Mouse (Mus musculus): ENCODE data around the gene Pecr. TPM values are rescaled to one million over a fixed set of nuclear protein-coding genes. Genes with fewer than 3 reads are reported as not detected.
"Not testable (repeated sequence)": the region's sequence is repeated elsewhere in the genome, so short reads cannot be mapped to it uniquely, and the experiment has no call there.

Gene Pecr
- polyA plus RNA-seq, 1 experiment from 2014 or later = 35.8 TPM

- H3K9me3 ChIP-seq = no peaks in the 10 kb centered on the region
- H3K4me2 ChIP-seq (replicated peaks) = peak overlapping the region; percentile 66
- no peak overlapping the region for H3K9ac ChIP-seq
- under 1% methylated on average over 11 of the region's 18 CpGs for WGBS
- peak; percentile 89 for ATAC-seq (ENCODE audit: low FRiP score, low read depth)
- peaks cover 8% of the 10 kb centered on the region; the same call in 1 of the 2 replicates for H3K4me1 ChIP-seq
- no peaks in the 10 kb centered on the region for H3K36me3 ChIP-seq
- peak overlapping the region; percentile 45 for H3K4me3 ChIP-seq
- no peak overlapping the region for H3K27ac ChIP-seq
- peaks cover 32% of the 10 kb centered on the region for H3K27me3 ChIP-seq
Measured at GRCm38 (mm10) chr1:72226172-72226886, 57.8 kb downstream of the Pecr start.

DNA sequence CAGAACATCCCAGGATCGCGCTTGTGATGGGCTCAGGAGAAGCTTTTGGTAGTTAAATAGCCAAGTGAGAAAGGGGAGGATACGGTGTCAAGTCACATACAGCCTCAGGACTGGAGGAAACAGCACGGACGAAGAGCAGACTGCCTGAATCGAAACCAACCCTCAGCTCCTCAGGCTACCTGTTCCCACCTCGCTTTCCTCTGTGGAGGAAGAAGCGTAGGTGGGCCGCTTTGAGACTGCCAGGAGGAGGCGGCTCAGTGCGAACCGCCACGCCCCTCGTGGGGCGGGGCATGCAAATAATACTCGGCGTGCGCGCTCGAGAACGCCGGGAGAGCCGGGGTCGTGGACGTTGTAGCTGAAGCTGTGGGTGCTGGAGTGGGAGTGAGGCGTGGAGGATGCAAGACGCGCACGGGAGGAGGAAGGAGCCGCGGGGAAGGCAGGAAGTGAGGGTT lies 58.4 kb downstream of the Pecr start:
- 0% methylated on average over 25 of the region's 31 CpGs for WGBS
- Histone ChIP-seq H3K4me2 (replicated peaks) (peak overlapping the region; percentile 66), H3K27me3 (peaks cover 32% of the 10 kb centered on the region), H3K9ac (peak overlapping the region; percentile 48), H3K4me3 (peak overlapping the region; percentile 45)
- not testable (repeated sequence) for H3K4me1 ChIP-seq, H3K9me3 ChIP-seq, H3K36me3 ChIP-seq, H3K27ac ChIP-seq
- peak; percentile 89 for ATAC-seq (ENCODE audit: low FRiP score, low read depth)

DNA sequence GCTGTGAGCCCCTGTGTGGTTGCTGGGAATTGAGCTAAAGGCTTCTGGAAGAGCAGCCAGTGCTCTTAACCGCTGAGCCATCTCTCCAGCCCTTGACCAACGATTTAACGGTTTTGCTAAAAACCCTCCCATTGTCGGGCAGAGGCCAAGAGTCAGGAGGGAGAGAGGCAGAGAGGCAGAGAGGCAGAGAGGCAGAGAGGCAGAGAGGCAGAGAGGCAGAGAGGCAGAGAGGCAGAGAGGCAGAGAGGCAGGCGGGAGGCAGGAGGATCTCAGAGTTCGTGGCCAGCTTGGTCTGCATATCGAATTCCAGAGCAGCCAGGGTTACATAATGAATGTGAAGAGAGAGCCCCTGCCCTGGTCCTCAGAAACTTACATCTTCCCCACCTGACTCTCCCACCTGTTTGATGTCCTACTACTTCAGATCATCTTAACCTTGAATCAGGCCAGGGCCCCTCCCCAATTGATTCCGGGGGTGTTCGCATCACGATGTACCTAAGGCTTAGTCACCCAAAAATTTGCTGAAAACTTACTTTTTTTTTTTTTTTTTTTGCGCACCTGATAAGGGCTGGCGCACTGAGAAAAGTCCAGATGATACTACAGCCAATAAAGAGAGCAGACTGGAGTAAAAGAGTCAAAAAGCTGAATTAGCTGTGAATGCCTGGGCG lies 58.9 kb downstream of the Pecr start:
- Histone ChIP-seq H3K4me1 (peaks cover 8% of the 10 kb centered on the region; the same call in 1 of the 2 replicates), H3K27me3 (peaks cover 32% of the 10 kb centered on the region), H3K9me3 (no peaks in the 10 kb centered on the region), H3K27ac (no peak overlapping the region), H3K4me3 (peak overlapping the region; percentile 45), H3K4me2 (replicated peaks) (peak overlapping the region; percentile 66), H3K36me3 (no peaks in the 10 kb centered on the region), H3K9ac (peak overlapping the region; percentile 48)
- no peak for ATAC-seq (ENCODE audit: low FRiP score, low read depth)
- 9% methylated on average over 13 of the region's 13 CpGs for WGBS

- H3K4me2 ChIP-seq (replicated peaks) = no peak overlapping the region
- H3K4me3 ChIP-seq = no peak overlapping the region
- H3K4me1 ChIP-seq = no peaks in the 10 kb centered on the region
- no peak overlapping the region for H3K9ac ChIP-seq
- no peak for ATAC-seq (ENCODE audit: low FRiP score, low read depth)
- H3K27me3 ChIP-seq = peaks cover 25% of the 10 kb centered on the region
- no peak overlapping the region for H3K27ac ChIP-seq
- WGBS = 27% methylated on average over 4 of the region's 4 CpGs
- no peaks in the 10 kb centered on the region for H3K36me3 ChIP-seq
- no peaks in the 10 kb centered on the region for H3K9me3 ChIP-seq
Measured at GRCm38 (mm10) chr1:72220008-72220407, 64.1 kb downstream of the Pecr start.

DNA sequence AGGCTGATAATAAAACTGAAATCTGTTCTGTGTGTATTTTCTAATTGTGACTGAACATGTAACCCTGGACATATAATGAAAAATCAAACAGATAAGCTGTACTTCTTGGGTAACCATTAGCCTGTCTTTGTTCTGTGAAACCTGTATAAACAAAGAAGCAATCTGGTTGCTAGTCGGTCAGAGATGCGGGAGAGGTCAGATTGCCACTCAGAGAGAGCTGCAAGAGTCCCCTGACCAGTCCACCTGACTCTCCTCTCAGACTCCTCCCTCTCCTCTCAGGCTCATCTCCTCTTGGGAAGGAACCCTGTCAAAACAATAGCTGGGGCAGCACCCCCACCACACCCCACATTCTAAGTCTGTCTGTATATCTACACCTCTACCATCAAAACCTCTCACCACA lies 65.0 kb downstream of the Pecr start:
- Histone ChIP-seq H3K4me3 (no peak overlapping the region), H3K9ac (no peak overlapping the region), H3K4me2 (replicated peaks) (no peak overlapping the region), H3K27me3 (peaks cover 16% of the 10 kb centered on the region), H3K9me3 (no peaks in the 10 kb centered on the region), H3K36me3 (no peaks in the 10 kb centered on the region), H3K27ac (no peak overlapping the region), H3K4me1 (no peaks in the 10 kb centered on the region)
- WGBS = 51% methylated on average over 2 of the region's 2 CpGs
- no peak for ATAC-seq (ENCODE audit: low FRiP score, low read depth)

DNA sequence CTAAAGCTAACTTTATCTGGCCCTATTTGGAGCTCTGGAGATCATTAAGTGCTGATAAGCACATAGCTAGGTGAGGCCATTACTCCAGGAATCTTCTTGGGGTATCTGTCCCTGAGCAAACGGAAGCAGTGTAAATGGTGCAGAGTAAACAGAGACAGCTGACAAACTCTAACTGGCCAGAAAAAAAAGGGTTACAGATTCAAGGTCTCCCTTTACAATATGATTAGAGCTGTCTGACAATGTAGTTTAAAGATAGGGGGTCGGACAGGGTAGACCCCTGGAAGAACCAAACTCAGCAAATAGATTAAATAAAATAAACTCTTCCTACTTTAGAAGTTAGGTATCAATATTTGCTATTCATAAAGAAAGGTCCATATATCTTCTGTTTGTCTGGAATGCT lies 65.5 kb downstream of the Pecr start:
- Histone ChIP-seq H3K27ac (no peak overlapping the region), H3K36me3 (no peaks in the 10 kb centered on the region), H3K4me3 (no peak overlapping the region), H3K27me3 (peaks cover 11% of the 10 kb centered on the region), H3K9me3 (no peaks in the 10 kb centered on the region), H3K4me1 (no peaks in the 10 kb centered on the region), H3K4me2 (replicated peaks) (no peak overlapping the region), H3K9ac (no peak overlapping the region)
- 67% methylated on average over 2 of the region's 2 CpGs for WGBS
- ATAC-seq (ENCODE audit: low FRiP score, low read depth) = no peak

- Histone ChIP-seq H3K27ac (no peak overlapping the region), H3K9ac (no peak overlapping the region), H3K4me2 (replicated peaks) (no peak overlapping the region), H3K27me3 (peaks cover 2% of the 10 kb centered on the region; the same call in 1 of the 2 replicates), H3K4me1 (no peaks in the 10 kb centered on the region), H3K9me3 (no peaks in the 10 kb centered on the region), H3K36me3 (no peaks in the 10 kb centered on the region), H3K4me3 (no peak overlapping the region)
- ATAC-seq (ENCODE audit: low FRiP score, low read depth) = no peak
- 85% methylated on average over 7 of the region's 7 CpGs for WGBS
Measured at GRCm38 (mm10) chr1:72216761-72217160, 67.4 kb downstream of the Pecr start.

- WGBS = 69% methylated on average over 4 of the region's 4 CpGs
- H3K4me1 ChIP-seq = 0 out of 2 replicates have a peak, but pooled peaks cover 4% of the 10 kb centered on the region
- no peak overlapping the region for H3K4me2 ChIP-seq (replicated peaks)
- H3K27me3 ChIP-seq = peaks cover 8% of the 10 kb centered on the region
- no peaks in the 10 kb centered on the region for H3K36me3 ChIP-seq
- ATAC-seq (ENCODE audit: low FRiP score, low read depth) = no peak
- no peak overlapping the region for H3K27ac ChIP-seq
- H3K9me3 ChIP-seq = no peaks in the 10 kb centered on the region
- no peak overlapping the region for H3K4me3 ChIP-seq
- H3K9ac ChIP-seq = no peak overlapping the region
Measured at GRCm38 (mm10) chr1:72215174-72215573, 68.9 kb downstream of the Pecr start.

DNA sequence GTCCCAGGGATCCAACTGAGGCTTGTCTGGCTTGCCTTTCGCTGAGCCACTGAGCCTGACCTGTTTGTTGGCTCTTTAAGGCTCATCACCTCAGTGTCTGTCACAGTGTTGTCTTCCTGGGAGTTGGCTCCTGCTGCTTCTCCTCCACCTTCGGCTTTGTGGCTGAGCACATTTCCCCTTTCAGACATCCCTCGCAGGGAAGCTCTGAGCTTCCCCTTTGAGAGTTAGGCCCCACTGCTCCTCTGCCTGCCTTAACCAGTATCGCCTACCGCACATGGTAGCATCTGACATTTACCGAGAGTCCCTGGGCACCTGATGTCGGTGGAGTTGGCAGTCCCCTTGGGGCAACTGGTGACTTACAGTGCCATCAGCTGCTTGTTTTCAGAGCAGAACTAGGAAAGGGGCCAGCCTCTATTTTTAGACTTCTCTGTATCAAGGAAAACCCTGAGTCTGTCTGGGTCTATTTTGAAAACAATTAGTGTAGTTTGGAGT lies 69.6 kb downstream of the Pecr start:
- Histone ChIP-seq H3K27ac (no peak overlapping the region), H3K4me2 (replicated peaks) (no peak overlapping the region), H3K9ac (no peak overlapping the region), H3K9me3 (no peaks in the 10 kb centered on the region), H3K4me1 (0 out of 2 replicates have a peak, but pooled peaks cover 4% of the 10 kb centered on the region), H3K36me3 (no peaks in the 10 kb centered on the region), H3K4me3 (no peak overlapping the region), H3K27me3 (peaks cover 8% of the 10 kb centered on the region)
- ATAC-seq (ENCODE audit: low FRiP score, low read depth) = no peak
- WGBS = 61% methylated on average over 7 of the region's 7 CpGs

DNA sequence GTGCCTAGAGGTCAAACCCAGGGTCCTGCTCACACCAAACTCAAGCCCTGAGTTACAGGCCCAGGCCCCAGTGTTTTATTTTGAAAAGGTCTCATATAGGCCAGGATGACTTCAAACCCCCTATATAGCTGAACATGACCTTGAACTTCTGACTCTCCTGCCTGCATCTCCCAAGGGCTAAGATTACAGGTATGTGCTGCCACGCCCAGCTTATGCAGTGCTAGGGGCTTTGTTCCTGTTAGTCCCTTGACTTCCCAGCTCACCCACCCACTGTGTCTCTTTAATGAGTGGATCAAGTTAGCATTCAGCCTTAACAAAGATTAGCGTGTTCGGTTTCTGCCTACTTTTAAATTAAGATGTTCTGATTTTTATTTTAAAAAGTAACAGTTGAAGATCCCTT lies 70.2 kb downstream of the Pecr start:
- 90% methylated on average over 3 of the region's 3 CpGs for whole genome bisulfite sequencing
- H3K4me1 ChIP-seq = 0 out of 2 replicates have a peak, but pooled peaks cover 4% of the 10 kb centered on the region
- H3K27me3 ChIP-seq = peaks cover 8% of the 10 kb centered on the region
- no peak overlapping the region for H3K4me3 ChIP-seq
- no peak overlapping the region for H3K4me2 ChIP-seq (replicated peaks)
- no peaks in the 10 kb centered on the region for H3K36me3 ChIP-seq
- H3K27ac ChIP-seq = no peak overlapping the region
- H3K9me3 ChIP-seq = no peaks in the 10 kb centered on the region
- no peak for ATAC-seq (ENCODE audit: low FRiP score, low read depth)
- no peak overlapping the region for H3K9ac ChIP-seq

GRCm38 (mm10) chr1:72211701-72212699 lies 72.1 kb downstream of the Pecr start, which contains the start of gene Mreg:
TSS of gene Mreg (minus strand) at chr1:72212307.
- 0 out of 2 replicates have a peak, but pooled peaks cover 4% of the 10 kb centered on the region for H3K4me1 ChIP-seq
- H3K27me3 ChIP-seq = peaks cover 8% of the 10 kb centered on the region

More at GRCm38 (mm10) chr1:72211701-72212699, 72.1 kb downstream of the Pecr start, which contains the start of gene Mreg:
- Histone ChIP-seq H3K4me3 (peak within 1 kb of the TSS; percentile 74), H3K27ac (no peak within 1 kb of the TSS), H3K36me3 (no peaks in the 10 kb centered on the region), H3K4me2 (replicated peaks) (peak within 1 kb of the TSS; percentile 99), H3K9me3 (no peaks in the 10 kb centered on the region), H3K9ac (peak within 1 kb of the TSS; percentile 78)
- under 1% methylated on average over 87 of the region's 89 CpGs for WGBS
- peak; percentile 60 for ATAC-seq (ENCODE audit: low FRiP score, low read depth)
